Mouse (Mus musculus) left cerebral cortex, postnatal 25 days (tissue): ENCODE measurements around the gene Greb1. TPM values are rescaled to one million over a fixed set of nuclear protein-coding genes. Genes with fewer than 3 reads are reported as not detected.
A peak's percentile ranks its signal among the peaks of the same experiment; 100 is the strongest.

Experiments
- DNase-seq, 2 experiments: peaks; one replicate each; pipeline ENCODE4 v3.0.0; 2022; ENCODE audit warnings: low spot score in 2 of 2, mixed read lengths in 1 of 2
- intact Hi-C: fragments of 180-260 bp; cut with DNase I; formaldehyde crosslinking; loops from one replicate; pipeline ENCODE4 v1.15.1; 2025
- total RNA-seq, 2 experiments: library from RNA; stranded (reverse); gene quantifications; 2 replicates each; pipeline ENCODE4 v1.2.3; 2021

The Greb1 gene
- total RNA-seq, 2 experiments from 2014 or later, result 0.71 to 1.3 TPM

DNA sequence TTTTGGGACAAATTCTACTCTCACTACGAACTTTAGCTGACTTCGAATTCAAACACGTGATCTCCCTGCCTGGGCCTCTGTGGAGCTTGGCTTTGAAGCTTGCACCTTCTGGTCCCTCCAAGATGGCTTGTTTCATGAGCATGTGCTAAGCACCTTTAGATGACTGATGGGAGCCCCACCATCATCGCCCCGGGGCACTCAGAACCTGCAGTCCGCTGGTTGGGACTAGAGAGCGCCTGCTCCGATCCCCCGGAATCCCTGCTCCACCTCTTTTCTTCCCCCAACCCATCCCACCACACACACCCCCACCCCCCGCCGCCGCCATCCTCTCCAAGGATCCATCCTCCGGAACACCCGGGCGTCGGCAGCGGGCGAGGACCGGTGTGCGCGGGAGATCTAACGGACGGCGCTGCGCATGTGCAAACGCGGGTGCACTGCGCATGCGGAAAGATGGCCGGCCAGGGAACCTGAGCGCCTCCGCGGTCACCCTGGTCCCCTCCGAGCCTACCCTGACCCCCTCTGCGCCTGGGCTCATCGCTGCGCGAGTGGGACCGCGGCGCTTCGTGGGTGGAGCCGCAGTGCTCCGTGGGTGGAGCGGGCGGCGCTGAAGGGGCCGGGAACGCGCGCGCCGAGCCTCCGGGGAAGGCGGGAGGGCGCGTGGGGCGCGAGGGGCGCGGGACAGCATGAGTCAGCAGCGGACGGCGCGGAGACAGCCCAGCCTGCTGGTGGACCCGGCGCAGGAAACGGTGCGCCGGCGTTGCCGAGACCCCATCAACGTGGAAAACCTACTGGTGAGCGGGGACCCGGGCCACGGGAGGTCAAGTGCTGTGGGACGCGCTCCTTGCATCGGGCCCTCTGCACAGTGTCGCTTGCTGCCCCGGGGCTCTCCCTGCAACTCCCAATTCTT is 10.1 kb upstream of the Greb1 start, which contains the start of gene E2f6:
Gene E2f6 (plus strand): TSS at position 439 of the 907 bp plus-strand sequence.
- intact Hi-C loops, result loop anchor here (5.0 kb wide), 1 partner anchor 447 kb away; no protein-coding TSS in a partner anchor
- peak; percentile 76 to 83 for DNase-seq

DNA sequence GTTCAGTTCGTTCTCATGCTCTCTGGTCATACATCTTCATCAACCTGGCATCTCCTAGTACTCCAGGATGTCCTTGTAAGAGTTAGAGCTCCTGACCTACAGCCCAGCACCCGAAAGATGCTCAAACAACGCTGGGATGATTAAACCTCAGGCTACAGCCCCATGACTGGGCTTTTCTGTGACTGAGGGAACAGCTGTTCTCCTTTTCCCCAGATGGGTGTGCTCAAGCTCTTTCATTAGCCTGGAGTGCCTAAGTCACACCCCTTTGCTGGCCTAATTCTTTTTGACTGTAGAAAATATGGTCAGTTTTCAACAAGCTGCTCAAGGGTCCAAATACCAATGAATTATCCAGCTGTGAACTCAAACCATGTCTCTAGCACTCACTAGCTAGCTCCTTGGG is 7.4 kb upstream of the Greb1 start:
- peak; percentile 35 to 47 for DNase-seq
- intact Hi-C loops, result loop anchor here (2.0 kb wide), 1 partner anchor 203 kb away; the partner anchor contains the start of gene 2410004P03Rik

DNA sequence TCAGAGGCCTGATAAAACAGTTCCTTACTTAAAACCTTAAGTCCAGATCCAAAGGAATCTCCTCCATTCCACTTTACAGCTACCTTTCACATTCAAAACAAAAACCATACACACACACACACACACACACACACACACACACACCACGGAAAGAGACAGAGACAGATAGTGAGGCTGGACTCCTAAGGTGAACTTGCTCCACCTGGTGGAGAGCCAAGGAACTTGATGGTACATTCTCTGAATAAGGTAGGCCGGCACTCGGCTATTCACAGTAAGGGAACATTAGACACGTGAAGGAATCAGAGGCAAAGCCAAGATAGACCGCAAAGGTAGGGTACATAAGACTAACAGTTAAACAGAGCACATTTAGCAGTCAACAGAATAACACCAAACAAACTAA is 4.8 kb upstream of the Greb1 start:
- intact Hi-C loops, result loop anchor here (1.0 to 2.0 kb wide), 3 partner anchors 51 to 238 kb away; no protein-coding TSS in a partner anchor
- peak; percentile 84 to 88 for DNase-seq

DNA sequence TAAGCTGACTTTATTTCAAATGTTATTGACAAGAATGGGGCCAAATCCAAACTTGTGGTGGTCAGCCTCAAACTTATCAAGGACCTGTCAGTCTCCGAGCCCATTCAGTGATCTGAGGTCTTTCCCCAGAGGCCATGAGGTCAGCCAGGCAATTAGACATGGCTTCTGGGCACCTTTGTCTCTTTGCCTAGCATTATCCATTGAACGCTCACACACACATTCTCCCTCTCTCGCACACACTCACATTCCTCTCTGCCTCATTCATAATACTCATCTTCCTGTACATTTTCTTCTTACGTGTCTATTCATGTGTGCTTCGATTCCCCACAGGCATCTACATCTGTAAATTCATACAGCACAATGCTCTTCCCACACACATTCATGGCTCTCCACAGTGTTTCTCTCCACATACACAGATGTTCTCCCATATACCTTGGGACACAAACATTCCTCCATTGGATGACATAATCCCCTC is 3.3 kb upstream of the Greb1 start:
- no peak for DNase-seq
- intact Hi-C loops, result loop anchor here (2.0 kb wide), 1 partner anchor 49 kb away; no protein-coding TSS in a partner anchor

DNA sequence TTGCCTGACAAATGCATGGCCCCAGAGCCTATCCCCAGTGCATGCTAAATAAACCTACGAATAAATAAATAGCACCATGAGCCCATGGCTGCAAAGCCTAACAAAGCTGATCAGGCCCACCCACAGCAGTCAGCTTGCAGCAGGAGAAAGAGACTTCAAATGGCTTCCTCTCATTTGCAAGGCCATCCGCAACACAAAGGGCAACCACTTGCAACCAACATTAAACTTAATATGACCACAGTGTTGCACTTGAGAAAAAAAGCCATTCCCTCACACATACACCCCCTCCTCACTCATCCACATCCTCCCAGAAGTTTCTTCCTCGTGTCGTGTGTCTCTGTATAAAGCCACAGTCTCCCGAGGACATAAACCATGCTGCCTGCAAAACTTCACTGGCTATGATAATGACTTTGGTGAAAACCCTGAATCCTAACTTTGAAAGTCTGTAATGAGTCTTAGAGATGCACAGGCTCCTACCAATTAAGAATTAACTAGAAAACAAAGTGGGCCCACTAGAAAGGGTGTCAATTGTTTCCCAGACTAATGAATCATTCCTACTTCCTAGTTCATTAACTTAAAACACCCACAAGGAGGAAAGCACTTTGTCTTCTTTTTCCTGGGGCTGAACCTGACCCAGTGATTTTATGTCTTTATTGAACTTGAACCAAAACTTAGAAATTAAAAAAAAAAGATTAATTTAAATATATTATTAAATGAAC is 2.7 kb upstream of the Greb1 start:
- DNase-seq, result no peak
- intact Hi-C loops, result no loop called here

DNA sequence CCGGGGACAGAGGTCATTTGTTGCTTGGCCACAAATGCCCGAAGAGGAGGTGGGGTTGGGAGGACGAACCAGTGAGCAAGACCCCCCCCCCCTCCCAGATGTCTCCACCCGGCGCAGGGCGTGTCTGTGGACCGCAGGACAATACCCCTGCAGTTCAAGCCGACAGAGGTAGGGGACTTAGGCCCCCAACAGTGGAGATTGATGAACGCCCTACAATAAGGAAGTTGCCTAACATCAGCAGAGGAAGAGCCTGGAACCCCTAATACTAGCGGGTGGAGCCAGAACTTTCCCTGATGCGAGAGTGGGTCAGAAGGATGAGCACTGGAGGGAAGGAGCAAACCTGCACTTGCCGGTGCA is 251 bp upstream of the Greb1 start:
- intact Hi-C loops, result no loop called here
- DNase-seq, result no peak

DNA sequence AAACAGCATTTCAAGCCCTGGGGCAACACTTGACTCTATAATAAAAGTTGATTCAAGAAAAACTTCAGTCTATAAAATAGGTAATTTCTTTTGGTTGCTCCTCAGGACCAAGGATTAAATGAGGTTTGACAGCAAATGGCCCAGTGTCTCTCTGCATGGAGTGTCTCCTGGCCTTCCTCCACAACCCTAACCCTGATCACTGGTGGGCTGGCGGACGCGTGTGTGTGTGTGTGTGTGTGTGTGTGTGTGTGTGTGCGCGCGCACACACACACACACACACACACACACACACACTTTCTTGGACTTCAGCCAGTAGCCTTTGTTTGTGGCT is 793 bp downstream of the Greb1 start:
- no peak for DNase-seq
- intact Hi-C loops, result no loop called here

DNA sequence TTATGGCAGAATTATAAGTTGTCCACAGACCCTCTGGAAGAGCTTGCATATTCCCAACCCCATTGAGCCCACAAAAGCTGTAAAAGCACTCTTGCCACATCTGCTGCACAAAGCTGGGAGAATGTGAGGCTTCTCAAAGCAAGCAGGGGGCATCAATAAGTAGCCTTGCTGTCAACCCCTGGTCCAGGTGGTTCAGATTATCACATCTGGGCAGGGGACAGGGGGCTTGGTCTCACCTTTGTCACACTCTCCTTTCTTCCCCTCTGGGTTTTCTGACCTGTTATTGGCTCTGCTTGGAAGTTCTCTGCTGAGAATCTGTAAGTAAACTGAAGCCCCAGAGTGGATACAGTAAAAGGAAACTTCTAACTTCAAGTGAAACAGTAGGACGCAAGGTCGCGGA is 1.8 kb downstream of the Greb1 start:
- intact Hi-C loops, result no loop called here
- DNase-seq, result no peak

DNA sequence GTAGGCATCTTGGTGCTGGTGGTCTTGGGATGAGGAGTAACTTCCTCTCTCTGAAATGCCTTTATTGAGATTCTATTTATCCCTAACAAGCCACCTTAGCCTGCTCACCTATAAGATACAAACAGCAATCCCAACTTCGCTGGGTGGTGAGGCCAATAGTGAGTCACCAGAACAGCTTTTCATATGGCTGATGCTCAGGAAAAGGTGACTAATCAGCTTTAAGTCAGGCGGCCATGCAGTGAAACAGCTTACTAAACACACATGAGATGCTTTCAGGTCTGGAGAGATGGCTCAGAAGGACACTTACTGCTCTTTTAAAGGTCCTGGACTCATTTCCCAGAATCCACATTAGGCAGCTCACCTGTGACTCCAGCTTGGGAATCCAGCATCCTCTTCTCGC is 4.9 kb downstream of the Greb1 start:
- intact Hi-C loops, result no loop called here
- no peak for DNase-seq

DNA sequence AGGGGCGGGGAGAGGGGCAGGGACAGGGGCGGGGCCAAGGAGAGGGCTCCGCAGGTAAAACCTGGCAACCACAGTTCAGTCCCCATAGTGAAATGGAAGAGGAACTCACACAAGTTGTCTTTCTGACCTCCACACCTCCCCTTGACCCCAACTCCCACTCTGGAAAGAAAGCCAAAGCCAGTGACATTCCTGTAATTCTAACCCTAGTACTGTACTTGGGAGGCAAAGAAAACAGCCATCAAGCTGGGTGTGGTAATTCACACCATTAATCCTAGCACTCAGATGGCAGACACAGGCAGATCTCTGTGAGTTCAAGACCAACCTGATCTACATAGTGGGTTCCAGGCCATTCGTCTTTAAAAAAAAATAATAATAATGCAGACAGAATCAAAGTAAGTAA is 7.3 kb downstream of the Greb1 start:
- intact Hi-C loops, result no loop called here

DNA sequence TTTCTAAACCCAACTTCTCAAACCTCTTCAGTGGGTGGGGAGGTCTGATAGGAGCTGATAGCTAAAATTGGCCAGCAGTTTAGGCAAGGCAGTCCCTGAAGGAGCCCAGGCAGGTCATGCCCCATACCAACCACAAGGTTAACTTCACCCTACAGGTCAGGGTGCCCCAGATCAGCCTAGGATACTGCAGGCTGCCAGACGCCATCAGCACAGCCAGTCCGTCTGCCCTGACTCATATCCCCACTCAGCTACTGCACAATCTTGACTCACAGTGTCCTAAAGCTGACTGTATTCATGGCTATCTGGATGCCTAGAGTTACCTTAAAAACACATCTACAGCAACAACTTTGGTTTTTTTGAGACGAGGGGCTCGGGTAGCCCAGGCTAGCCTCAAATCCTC is 10.2 kb downstream of the Greb1 start:
- intact Hi-C loops, result no loop called here
- no peak for DNase-seq

More for the DNA sequence above, 7.3 kb downstream of the Greb1 start:
- DNase-seq, result no peak

DNA sequence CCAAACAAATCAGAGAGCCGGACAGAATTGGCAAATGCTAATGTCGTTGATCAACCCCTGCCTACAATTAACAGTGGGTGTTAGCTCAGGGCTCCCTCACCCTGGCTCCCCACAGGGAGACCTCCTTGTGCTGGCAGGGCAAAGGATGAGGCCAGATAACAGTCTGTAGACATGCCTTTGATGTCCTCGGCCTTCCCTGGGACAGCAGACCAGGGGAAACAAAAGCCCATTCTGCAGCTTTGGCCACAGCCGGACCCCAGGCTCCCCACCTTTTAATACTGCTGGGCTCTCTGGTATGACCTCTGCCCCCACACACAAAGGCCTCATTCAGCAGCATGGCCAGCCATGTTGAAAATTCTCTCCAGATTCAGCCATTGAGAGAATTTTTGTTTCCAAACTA is 10.9 kb downstream of the Greb1 start:
- DNase-seq, result no peak
- intact Hi-C loops, result no loop called here

DNA sequence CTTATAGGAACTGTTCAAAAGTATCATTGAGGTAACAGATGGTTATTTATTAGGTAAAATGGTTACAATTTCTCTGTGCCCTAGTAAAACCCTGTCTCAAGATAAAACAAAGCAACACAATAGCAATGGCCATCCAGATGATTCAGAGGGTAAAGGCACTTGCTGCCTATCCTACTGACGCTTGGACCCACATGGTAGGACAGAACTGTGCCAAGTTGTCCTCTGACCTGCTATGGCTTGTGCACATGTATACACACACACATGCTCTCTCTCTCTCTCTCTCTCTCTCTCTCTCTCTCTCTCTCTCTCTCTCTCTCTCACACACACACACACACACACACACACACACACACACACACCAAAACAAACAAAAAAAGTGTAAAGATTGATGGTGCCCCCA is 11.5 kb downstream of the Greb1 start:
- DNase-seq, result no peak
- intact Hi-C loops, result no loop called here

DNA sequence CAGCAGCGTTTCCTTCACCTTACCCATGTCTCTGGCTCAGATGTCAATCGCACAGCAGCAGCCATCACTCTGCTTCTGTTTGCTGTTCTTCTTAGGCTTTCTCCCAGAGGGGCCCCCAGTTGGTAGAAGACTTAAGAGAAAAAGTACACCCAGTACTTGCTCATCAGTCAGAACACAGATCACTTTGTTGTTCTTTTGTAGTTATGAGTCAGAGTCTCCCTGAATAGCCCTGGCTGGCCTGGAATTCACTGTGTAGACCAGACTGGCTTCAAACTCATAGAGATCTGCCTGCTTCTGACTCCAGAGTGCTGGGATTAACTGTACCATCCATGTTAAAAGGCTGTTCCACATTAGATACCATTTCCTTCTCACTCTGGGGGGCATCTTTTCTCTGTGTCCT is 12.1 kb downstream of the Greb1 start:
- intact Hi-C loops, result no loop called here
- DNase-seq, result peak in 1 of 2 experiments; percentile 39

DNA sequence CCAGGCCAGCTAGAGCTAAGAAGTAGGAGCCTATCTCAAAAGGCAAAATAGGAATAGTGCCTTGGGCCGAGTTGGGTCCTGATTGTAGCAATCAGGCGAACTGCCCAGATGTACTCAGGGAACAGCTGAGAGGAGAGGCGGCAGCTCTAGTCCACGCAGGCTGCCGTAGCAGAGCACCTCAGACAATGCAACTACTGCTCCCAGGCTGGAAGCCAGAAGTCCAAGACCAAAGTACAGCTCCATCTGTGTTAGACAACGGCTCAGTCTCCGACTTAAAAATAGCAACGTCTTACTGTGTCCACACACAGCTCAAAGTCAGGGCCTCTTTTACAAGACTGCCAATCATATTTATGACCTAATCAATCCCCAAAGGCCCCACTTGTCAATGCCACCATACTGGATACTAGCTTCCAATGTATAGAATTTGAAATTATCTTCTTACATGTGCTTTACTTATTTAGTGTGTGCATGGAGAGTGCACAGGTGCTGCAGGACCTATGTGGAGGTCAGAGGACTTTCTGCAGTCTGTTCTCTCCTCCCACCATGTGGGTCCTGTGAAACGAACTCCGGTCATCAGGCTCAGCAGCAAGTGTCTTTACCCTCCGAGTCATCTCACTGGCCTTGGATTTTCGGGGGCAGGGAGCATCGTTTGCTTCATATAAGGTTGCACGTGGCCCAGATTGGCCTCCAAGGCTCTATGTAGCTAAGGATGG is 19.5 kb downstream of the Greb1 start:
- intact Hi-C loops, result no loop called here
- DNase-seq, result no peak

DNA sequence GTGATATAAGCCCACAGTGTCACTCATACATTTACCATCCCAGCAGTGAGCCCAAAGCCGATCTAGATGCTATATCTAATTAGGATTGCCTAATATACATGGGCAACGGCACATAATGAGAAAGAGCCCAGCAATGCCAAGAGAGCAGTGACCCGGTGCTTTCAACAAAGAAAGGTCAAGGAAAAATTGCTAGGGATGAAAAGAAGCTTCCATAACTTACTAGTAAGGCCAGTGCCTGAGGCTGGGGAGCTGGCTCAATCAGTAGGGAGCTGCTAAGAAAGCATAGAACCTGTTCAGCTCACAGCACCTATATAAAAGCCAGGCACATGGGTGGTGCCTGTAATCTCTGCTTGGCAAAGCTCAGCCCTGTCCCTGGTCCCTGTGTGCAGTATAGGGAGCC is 20.4 kb downstream of the Greb1 start:
- intact Hi-C loops, result no loop called here

DNA sequence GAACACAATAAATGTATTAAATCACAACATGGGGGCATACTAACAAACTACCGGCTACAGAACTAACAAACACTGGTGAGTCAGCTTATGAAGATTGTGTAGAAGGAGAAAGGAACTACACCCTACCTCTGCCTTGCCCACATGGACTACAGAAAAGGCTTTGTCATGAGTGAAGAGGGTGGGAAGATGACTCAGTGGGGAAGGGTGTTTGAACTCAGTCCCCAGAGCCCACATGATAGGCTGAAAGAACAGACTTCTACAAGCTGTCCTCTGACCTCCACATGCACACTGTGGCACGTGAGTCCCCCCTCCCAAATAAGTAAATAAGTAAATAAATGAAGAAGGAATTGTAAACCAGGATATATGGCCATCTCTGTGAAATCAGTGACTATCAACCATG is 21.5 kb downstream of the Greb1 start:
- peak in 1 of 2 experiments; percentile 9 for DNase-seq
- intact Hi-C loops, result no loop called here

More for the DNA sequence above, 20.4 kb downstream of the Greb1 start:
- DNase-seq, result no peak

DNA sequence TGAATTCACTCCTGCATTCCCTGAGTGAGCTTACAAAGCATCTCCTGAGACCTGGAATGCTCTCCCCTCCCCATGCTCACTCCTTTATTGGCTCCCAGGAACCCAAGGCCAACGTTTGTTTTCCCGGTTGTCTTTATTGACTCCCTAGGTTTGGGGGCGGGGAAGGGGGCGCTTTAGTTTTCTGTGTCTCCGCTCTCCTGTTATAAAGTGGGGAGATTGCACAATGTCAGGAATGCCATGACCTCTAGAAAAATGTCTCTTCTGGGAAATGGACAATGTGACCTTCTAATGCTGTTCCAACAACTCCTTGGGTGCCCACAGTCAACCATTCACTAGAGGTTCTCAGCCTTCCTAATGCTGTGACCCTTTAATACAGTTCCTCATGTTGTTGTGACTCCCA is 22.2 kb downstream of the Greb1 start:
- DNase-seq, result no peak
- intact Hi-C loops, result no loop called here

DNA sequence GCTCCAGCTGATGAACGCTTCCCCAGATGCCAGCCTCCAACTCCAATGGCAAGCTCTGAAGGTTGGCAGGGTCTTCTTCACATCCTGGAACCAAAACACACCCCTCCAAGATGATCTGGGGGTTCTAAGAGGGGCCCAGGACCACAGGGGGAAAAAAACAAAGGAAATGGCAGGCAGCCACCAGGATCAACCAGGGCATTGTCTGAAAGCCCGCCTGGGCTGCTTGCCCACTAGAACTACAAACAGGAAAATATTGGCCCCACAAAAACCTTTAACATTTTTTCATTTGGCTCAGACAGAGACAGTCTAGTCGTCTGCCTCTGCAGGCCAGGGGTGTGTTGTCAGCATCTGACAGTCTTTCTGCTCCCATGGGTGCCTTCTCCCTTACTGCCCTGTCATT is 25.3 kb downstream of the Greb1 start:
- no peak for DNase-seq
- intact Hi-C loops, result no loop called here

DNA sequence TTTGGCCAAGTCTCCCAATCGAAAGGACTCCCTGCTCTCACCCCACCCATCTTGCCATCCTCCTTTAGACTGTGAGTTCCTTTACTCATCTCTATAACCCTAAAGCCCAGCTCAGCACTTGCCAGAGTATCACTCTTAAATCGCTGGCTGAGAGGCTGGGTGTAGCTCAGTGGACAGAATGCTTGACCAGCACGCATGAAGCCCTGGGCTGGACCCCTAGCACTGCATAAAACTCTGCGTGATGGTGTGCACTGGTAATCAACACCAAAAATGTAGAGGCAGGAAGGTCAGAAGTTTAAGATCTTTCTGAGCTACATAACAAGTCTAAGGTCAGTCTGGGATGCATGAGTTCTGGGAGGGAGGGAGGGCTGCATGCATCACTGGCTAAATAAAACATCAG is 26.1 kb downstream of the Greb1 start:
- no peak for DNase-seq
- intact Hi-C loops, result no loop called here
